Mouse (Mus musculus) spleen, adult 2 months (tissue): ENCODE measurements around the gene Anpep. TPM values are rescaled to one million over a fixed set of nuclear protein-coding genes. Genes with fewer than 3 reads are reported as not detected.

Experiments used
- DNase-seq, 2 experiments: peaks; one replicate each; pipeline versions ENCODE4 v3.0.0 to v3.0.0-alpha.2; 2012 to 2021; ENCODE audit warnings: low spot score in 2 of 2, low read depth in 1 of 2
- H3K27ac ChIP-seq: fragments of 200-500 bp; 2 replicates; pipeline ENCODE4 v1.5.1; 2012; ENCODE audit warnings: low read length, inconsistent platforms; ENCODE audit not compliant: insufficient read depth
- H3K27me3 ChIP-seq: fragments of 200-500 bp; 2 replicates; pipeline ENCODE4 v1.6.1; 2012; ENCODE audit warnings: mild to moderate bottlenecking, moderate library complexity, low read length, inconsistent platforms; ENCODE audit not compliant: control insufficient read depth, insufficient read depth
- H3K36me3 ChIP-seq: fragments of 200-500 bp; 2 replicates; pipeline ENCODE4 v1.6.1; 2012; ENCODE audit warnings: mild to moderate bottlenecking, low read length, inconsistent platforms; ENCODE audit not compliant: control insufficient read depth, insufficient read depth
- H3K4me1 ChIP-seq: fragments of 200-500 bp; 2 replicates; pipeline ENCODE4 v1.6.1; 2011; ENCODE audit warnings: inconsistent platforms; ENCODE audit not compliant: control insufficient read depth, insufficient read depth, insufficient read length
- H3K4me3 ChIP-seq: fragments of 200-500 bp; 2 replicates; pipeline ENCODE4 v1.5.1; 2011; ENCODE audit warnings: mild to moderate bottlenecking, inconsistent platforms; ENCODE audit not compliant: insufficient read depth, insufficient read length; ENCODE audit errors: extremely low read depth
- CTCF ChIP-seq: fragments of 200-500 bp; IDR thresholded peaks from 2 replicates; pipeline ENCODE4 v1.5.1; 2011; ENCODE audit warnings: mild to moderate bottlenecking, inconsistent platforms; ENCODE audit not compliant: insufficient read depth, insufficient read length, insufficient replicate concordance; ENCODE audit errors: extremely low read depth
- POLR2A ChIP-seq: fragments of 200-500 bp; IDR thresholded peaks from 2 replicates; pipeline ENCODE4 v1.6.1; 2011; ENCODE audit warnings: low read depth, low read length, inconsistent platforms
- WGBS: fragments of 180-500 bp; shearing (Covaris S2); methylation state at CpG from one replicate; pipeline ENCODE4 v1.1.7; 2018; 5-methylcytosine and 5-hydroxymethylcytosine counted together
- polyA plus RNA-seq: library from polyadenylated mRNA; depleted of rRNA; stranded (reverse); fragments of >200 nt; gene quantifications from 2 replicates; pipeline ENCODE4 v1.2.3, GENCODE M21; 2012

The Anpep gene
- polyA plus RNA-seq, 1 experiment: 25.7 TPM

- TF ChIP-seq POLR2A (no peak), CTCF (no peak)
- Histone ChIP-seq H3K27me3 (0 out of 2 replicates have a peak, but pooled peaks cover 2% of the 10 kb centered on the region), H3K36me3 (no peaks in the 10 kb centered on the region), H3K4me3 (no peak overlapping the region), H3K27ac (no peak overlapping the region), H3K4me1 (no peaks in the 10 kb centered on the region)
- WGBS: 76% methylated on average over 2 of the region's 2 CpGs
- no peak for DNase-seq
These were observed 14.5 kb downstream of the Anpep start for GRCm38 (mm10) chr7:79846342-79846741.

GRCm38 (mm10) chr7:79844090-79844802 is 16.6 kb downstream of the Anpep start:
- WGBS: 87% methylated on average over 8 of the region's 8 CpGs
- TF ChIP-seq POLR2A (no peak), CTCF (no peak)
- no peaks in the 10 kb centered on the region for H3K4me1 ChIP-seq
- H3K4me3 ChIP-seq: no peak overlapping the region
- DNase-seq: no peak
- no peak overlapping the region for H3K27ac ChIP-seq
- 0 out of 2 replicates have a peak, but pooled peaks cover 2% of the 10 kb centered on the region for H3K27me3 ChIP-seq
- no peaks in the 10 kb centered on the region for H3K36me3 ChIP-seq

GRCm38 (mm10) chr7:79842163-79842562 is 18.7 kb downstream of the Anpep start:
- Histone ChIP-seq H3K27ac (no peak overlapping the region), H3K4me3 (no peak overlapping the region), H3K36me3 (no peaks in the 10 kb centered on the region), H3K27me3 (no peaks in the 10 kb centered on the region), H3K4me1 (no peaks in the 10 kb centered on the region)
- WGBS: 75% methylated on average over 7 of the region's 7 CpGs
- DNase-seq: no peak
- TF ChIP-seq POLR2A (no peak), CTCF (no peak)

GRCm38 (mm10) chr7:79837247-79837646 is 23.6 kb downstream of the Anpep start:
- H3K36me3 ChIP-seq: no peaks in the 10 kb centered on the region
- no peak for DNase-seq
- 68% methylated on average over 2 of the region's 2 CpGs for WGBS
- no peaks in the 10 kb centered on the region for H3K4me1 ChIP-seq
- no peak overlapping the region for H3K27ac ChIP-seq
- TF ChIP-seq POLR2A (no peak), CTCF (no peak)
- no peaks in the 10 kb centered on the region for H3K27me3 ChIP-seq
- no peak overlapping the region for H3K4me3 ChIP-seq

- WGBS: 97% methylated on average over 6 of the region's 6 CpGs
- Histone ChIP-seq H3K27ac (no peak overlapping the region), H3K4me1 (no peaks in the 10 kb centered on the region), H3K27me3 (no peaks in the 10 kb centered on the region), H3K36me3 (no peaks in the 10 kb centered on the region), H3K4me3 (no peak overlapping the region)
- no peak for TF ChIP-seq CTCF
- no peak for TF ChIP-seq POLR2A
- DNase-seq: no peak
These were observed 25.7 kb downstream of the Anpep start for GRCm38 (mm10) chr7:79835196-79835595.

GRCm38 (mm10) chr7:79832980-79833379 is 27.9 kb downstream of the Anpep start:
- no peak overlapping the region for H3K4me3 ChIP-seq
- no peaks in the 10 kb centered on the region for H3K27me3 ChIP-seq
- H3K4me1 ChIP-seq: no peaks in the 10 kb centered on the region
- no peak for DNase-seq
- no peak for TF ChIP-seq POLR2A
- no peak for TF ChIP-seq CTCF
- H3K36me3 ChIP-seq: no peaks in the 10 kb centered on the region
- no peak overlapping the region for H3K27ac ChIP-seq

- H3K27me3 ChIP-seq: no peaks in the 10 kb centered on the region
- 67% methylated on average over 6 of the region's 6 CpGs for WGBS
- no peaks in the 10 kb centered on the region for H3K4me1 ChIP-seq
- H3K4me3 ChIP-seq: no peak overlapping the region
- no peaks in the 10 kb centered on the region for H3K36me3 ChIP-seq
- no peak for TF ChIP-seq CTCF
- no peak for TF ChIP-seq POLR2A
- no peak overlapping the region for H3K27ac ChIP-seq
- no peak for DNase-seq
These were observed 29.3 kb downstream of the Anpep start for GRCm38 (mm10) chr7:79831585-79831984.

- TF ChIP-seq POLR2A (no peak), CTCF (no peak)
- Histone ChIP-seq H3K4me1 (no peaks in the 10 kb centered on the region), H3K4me3 (no peak overlapping the region), H3K27me3 (no peaks in the 10 kb centered on the region), H3K27ac (no peak overlapping the region), H3K36me3 (no peaks in the 10 kb centered on the region)
- WGBS: 75% methylated on average over 6 of the region's 6 CpGs
- DNase-seq: no peak
These were observed 29.7 kb downstream of the Anpep start for GRCm38 (mm10) chr7:79831145-79831544.
